Mouse (Mus musculus): ENCODE measurements at regions not wholly inside any gene's neighbourhood (a gene's known extent, or its start where the extent isn't known, plus 50 kb on each side); places are given as distances from the start of the nearest gene placed in this dataset.

- no peak for TF ChIP-seq CTCF (IDR thresholded peaks at IDR 0.05; ENCODE audit: low read depth, low read length)
- TF ChIP-seq POLR2A (IDR thresholded peaks at IDR 0.05; ENCODE audit: insufficient read depth, low read length), result no peak
Observed at GRCm38 (mm10) chr11:21027299-21027698, 63.8 kb upstream of the Peli1 start.

Measured in ES-Bruce4 (cell line).